Mouse (Mus musculus): ENCODE results near the gene Frrs1. TPM values are rescaled to one million over a fixed set of nuclear protein-coding genes. Genes with fewer than 3 reads are reported as not detected.

Gene Frrs1
- 18.7 and 22.8 TPM in 2 replicates for polyA plus RNA-seq (2012; rRNA removed)

GRCm38 (mm10) chr3:116858941-116859685 lies at the start of gene Frrs1:
Gene Frrs1 (plus strand): TSS chr3:116859464.

Other genes starting within 250 kb of the Frrs1 start
- 7.9 TPM in 2 replicates for gene Trmt13, start 244.9 kb upstream of the Frrs1 start, polyA plus RNA-seq (2012; rRNA removed)
- gene Mfsd14a, start 196.8 kb upstream of the Frrs1 start, polyA plus RNA-seq (2012; rRNA removed): 15.2 and 18.8 TPM in 2 replicates
- gene Gm43191, start 178.2 kb upstream of the Frrs1 start, polyA plus RNA-seq (2012; rRNA removed): 0.05 TPM in 1 of 2 replicates, not detected in the other
- 7.9 and 9.0 TPM in 2 replicates for gene Slc35a3, start 146.6 kb upstream of the Frrs1 start, polyA plus RNA-seq (2012; rRNA removed)
- 2.7 and 3.0 TPM in 2 replicates for gene Agl, start 51.3 kb upstream of the Frrs1 start, polyA plus RNA-seq (2012; rRNA removed)
- not detected in 2 replicates for gene 4930455H04Rik, start 108.8 kb downstream of the Frrs1 start, polyA plus RNA-seq (2012; rRNA removed)
- 1.4 and 1.5 TPM in 2 replicates for gene Palmd, start 109.5 kb downstream of the Frrs1 start, polyA plus RNA-seq (2012; rRNA removed)

Measured in liver, embryonic 14 days (tissue).